Mouse (Mus musculus) activated CD4-positive, CD25-positive, alpha-beta regulatory T cell, adult 4 months (primary cell): ENCODE data around the gene Polr2e. TPM values are rescaled to one million over a fixed set of nuclear protein-coding genes. Genes with fewer than 3 reads are reported as not detected.

Source experiments
- ATAC-seq: one replicate; pipeline ENCODE4 v1.8.0; 2017
- polyA plus RNA-seq, 2 experiments: library from polyadenylated mRNA; unstranded; fragments of 100-300 nt; shearing (Covaris generic); gene quantifications; one replicate each; pipeline ENCODE4 v1.2.1; 2017

Polr2e gene
- polyA plus RNA-seq, 2 experiments from 2014 or later, result 174 to 175 TPM

- ATAC-seq, result no peak
These were observed 5.8 kb downstream of the Polr2e start for GRCm38 (mm10) chr10:80033511-80034391.

GRCm38 (mm10) chr10:80032799-80033480 is 6.7 kb downstream of the Polr2e start:
- peak; percentile 55 for ATAC-seq

- no peak for ATAC-seq
These were observed 8.9 kb downstream of the Polr2e start for GRCm38 (mm10) chr10:80030736-80031135.

- ATAC-seq, result no peak
These were observed 9.4 kb downstream of the Polr2e start for GRCm38 (mm10) chr10:80030191-80030590.

- no peak for ATAC-seq
These were observed 11.1 kb downstream of the Polr2e start for GRCm38 (mm10) chr10:80028521-80028846.

GRCm38 (mm10) chr10:80027681-80028520 is 11.7 kb downstream of the Polr2e start:
- ATAC-seq, result no peak

- ATAC-seq, result no peak
These were observed 13.7 kb downstream of the Polr2e start for GRCm38 (mm10) chr10:80025889-80026288.

GRCm38 (mm10) chr10:80025463-80025862 is 14.1 kb downstream of the Polr2e start:
- ATAC-seq, result no peak

GRCm38 (mm10) chr10:80025044-80025347 is 14.6 kb downstream of the Polr2e start:
- ATAC-seq, result no peak

GRCm38 (mm10) chr10:80024229-80025043 is 15.2 kb downstream of the Polr2e start:
- ATAC-seq, result peak; percentile 91

- peak; percentile 19 for ATAC-seq
These were observed 15.8 kb downstream of the Polr2e start for GRCm38 (mm10) chr10:80023758-80024157.

- no peak for ATAC-seq
These were observed 16.8 kb downstream of the Polr2e start for GRCm38 (mm10) chr10:80022806-80023205.

GRCm38 (mm10) chr10:80022164-80022563 is 17.4 kb downstream of the Polr2e start:
- ATAC-seq, result no peak

- ATAC-seq, result no peak
These were observed 18.3 kb downstream of the Polr2e start for GRCm38 (mm10) chr10:80021320-80021641.

- no peak for ATAC-seq
These were observed 18.8 kb downstream of the Polr2e start for GRCm38 (mm10) chr10:80020603-80021319.

- no peak for ATAC-seq
These were observed 19.4 kb downstream of the Polr2e start for GRCm38 (mm10) chr10:80020191-80020590.

GRCm38 (mm10) chr10:80019471-80020131 is 20.0 kb downstream of the Polr2e start:
- no peak for ATAC-seq

- ATAC-seq, result peak; percentile 19
These were observed 20.8 kb downstream of the Polr2e start for GRCm38 (mm10) chr10:80018739-80019297.

GRCm38 (mm10) chr10:80017771-80018170 is 21.8 kb downstream of the Polr2e start:
- ATAC-seq, result no peak

- peak; percentile 43 for ATAC-seq
These were observed 22.2 kb downstream of the Polr2e start for GRCm38 (mm10) chr10:80017361-80017760.

- peak; percentile 21 for ATAC-seq
These were observed 22.7 kb downstream of the Polr2e start for GRCm38 (mm10) chr10:80016931-80017330.
